Mouse (Mus musculus) megakaryocyte, embryonic 14.5 days (primary cell): ENCODE results near the gene Galnt18. TPM values are rescaled to one million over a fixed set of nuclear protein-coding genes. Genes with fewer than 3 reads are reported as not detected.

ENCODE experiments used
- H3K27me3 ChIP-seq: replicated peaks from 2 replicates; pipeline ENCODE3; 2012; ENCODE audit warnings: inconsistent platforms
- H3K36me3 ChIP-seq: replicated peaks from 2 replicates; pipeline ENCODE3; 2012; ENCODE audit warnings: low read length, inconsistent platforms, mixed read lengths
- H3K4me1 ChIP-seq: 2 replicates; pipeline ENCODE4 v1.6.1; 2012; ENCODE audit warnings: inconsistent platforms
- H3K4me3 ChIP-seq: replicated peaks from 2 replicates; pipeline ENCODE3; 2012; ENCODE audit warnings: moderate library complexity, mild to moderate bottlenecking, inconsistent platforms
- H3K9me3 ChIP-seq: 2 replicates; pipeline ENCODE4 v1.6.1; 2012; ENCODE audit warnings: inconsistent platforms
- FLI1 ChIP-seq: IDR thresholded peaks from 2 replicates; pipeline ENCODE4 v1.6.1; 2012; ENCODE audit warnings: low read length, inconsistent platforms, mixed read lengths
- GATA1 ChIP-seq: IDR thresholded peaks from 3 replicates; pipeline ENCODE4 v1.6.1; 2012; ENCODE audit warnings: mixed read lengths, low read length, inconsistent platforms, borderline replicate concordance
- polyA plus RNA-seq: library from polyadenylated mRNA; stranded (reverse); fragments of >175 nt; gene quantifications from 2 replicates; pipeline ENCODE4 v1.2.3, GENCODE M21; 2012; ENCODE audit warnings: low replicate concordance; ENCODE audit not compliant: insufficient read depth

Galnt18 gene
- polyA plus RNA-seq, 1 experiment: not detected

DNA sequence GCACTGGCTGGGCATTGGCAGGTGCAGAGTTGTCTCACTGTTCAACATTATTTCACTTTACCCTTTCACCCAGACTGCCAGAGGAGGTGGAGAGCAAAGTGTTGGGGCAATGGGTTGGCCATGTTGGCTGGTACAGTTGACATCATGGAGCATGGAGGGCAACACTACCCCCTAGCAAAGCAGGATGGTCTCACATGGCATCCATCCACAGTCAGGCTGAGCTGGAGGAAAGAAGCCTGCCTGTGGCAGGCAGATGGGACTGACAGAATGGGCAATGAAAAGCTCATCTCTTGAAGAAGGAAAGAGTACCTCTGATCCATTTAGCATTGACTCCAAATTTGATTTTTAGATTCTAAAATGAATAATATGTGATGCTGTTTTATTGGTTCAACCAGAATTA, 125.3 kb downstream of the Galnt18 start:
- no peaks in the 10 kb centered on the region for H3K9me3 ChIP-seq
- no peak overlapping the region for H3K4me3 ChIP-seq
- H3K27me3 ChIP-seq: no peaks in the 10 kb centered on the region
- H3K4me1 ChIP-seq: no peaks in the 10 kb centered on the region
- TF ChIP-seq GATA1 (no peak), FLI1 (no peak)
- H3K36me3 ChIP-seq: no peaks in the 10 kb centered on the region

DNA sequence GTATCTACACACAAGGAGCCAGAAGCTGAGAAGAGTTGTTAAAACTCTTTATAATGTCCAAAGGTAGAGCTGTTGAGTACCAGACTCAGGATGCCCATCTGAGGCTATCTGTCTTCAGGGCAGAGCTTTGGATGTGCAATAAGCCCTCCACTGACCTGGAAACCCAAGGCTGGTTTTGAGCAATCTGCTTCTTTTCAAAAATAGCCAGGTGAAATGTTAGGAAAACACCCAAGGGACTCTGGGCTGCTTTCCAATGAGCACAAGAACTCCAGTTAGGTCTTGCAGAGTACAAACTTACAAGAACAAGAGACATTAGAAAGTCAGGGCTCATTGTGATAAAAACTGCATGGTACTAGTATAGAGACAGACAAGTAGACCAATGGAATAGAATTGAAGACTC, 135.4 kb downstream of the Galnt18 start:
- TF ChIP-seq GATA1: no peak
- no peak for TF ChIP-seq FLI1
- Histone ChIP-seq H3K4me1 (no peaks in the 10 kb centered on the region), H3K36me3 (no peaks in the 10 kb centered on the region), H3K9me3 (no peaks in the 10 kb centered on the region), H3K27me3 (no peaks in the 10 kb centered on the region), H3K4me3 (no peak overlapping the region)

DNA sequence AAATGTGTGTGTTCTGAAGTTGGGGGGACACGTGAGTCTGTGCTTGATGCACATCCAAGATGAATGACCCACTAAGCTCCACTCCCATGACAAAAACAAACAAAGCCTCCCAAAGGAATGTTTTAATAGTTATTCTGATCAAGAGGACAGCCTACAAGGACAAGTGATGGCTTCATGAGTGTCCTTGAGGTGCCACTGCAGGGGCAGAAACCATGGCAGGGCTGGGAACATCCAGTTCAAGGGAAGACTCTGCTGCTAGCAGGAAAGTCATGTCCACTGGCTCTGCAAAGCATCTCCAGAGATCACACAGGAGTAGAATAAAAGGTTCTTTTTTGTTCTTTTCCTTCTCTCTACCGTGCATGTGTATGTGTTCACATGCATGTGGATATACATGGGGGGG, 140.9 kb downstream of the Galnt18 start:
- H3K4me1 ChIP-seq: no peaks in the 10 kb centered on the region
- H3K36me3 ChIP-seq: no peaks in the 10 kb centered on the region
- TF ChIP-seq FLI1: no peak
- TF ChIP-seq GATA1: no peak
- H3K9me3 ChIP-seq: peaks cover 5% of the 10 kb centered on the region
- H3K4me3 ChIP-seq: no peak overlapping the region
- H3K27me3 ChIP-seq: no peaks in the 10 kb centered on the region

DNA sequence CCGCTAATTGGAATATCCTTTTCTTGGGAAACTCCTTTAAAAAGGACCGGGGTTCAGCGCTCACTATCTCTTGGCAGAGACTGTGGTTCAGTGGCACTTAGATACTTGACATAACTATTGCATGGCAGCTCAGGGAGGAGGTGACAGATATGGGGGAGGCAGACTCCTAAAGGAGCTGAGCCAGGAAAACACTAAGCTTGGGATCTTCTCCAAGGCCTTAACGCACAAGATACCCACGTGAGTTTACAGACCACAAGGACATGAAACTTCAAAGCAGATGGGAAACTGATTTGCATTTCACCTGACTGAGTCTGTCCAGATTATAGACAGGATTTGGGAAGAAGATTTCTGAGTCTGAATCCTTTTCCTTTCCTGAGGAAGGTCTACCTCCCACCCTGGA, 141.3 kb downstream of the Galnt18 start:
- H3K36me3 ChIP-seq: no peaks in the 10 kb centered on the region
- TF ChIP-seq FLI1 (no peak), GATA1 (no peak)
- peaks cover 5% of the 10 kb centered on the region for H3K9me3 ChIP-seq
- no peak overlapping the region for H3K4me3 ChIP-seq
- H3K27me3 ChIP-seq: no peaks in the 10 kb centered on the region
- H3K4me1 ChIP-seq: no peaks in the 10 kb centered on the region

DNA sequence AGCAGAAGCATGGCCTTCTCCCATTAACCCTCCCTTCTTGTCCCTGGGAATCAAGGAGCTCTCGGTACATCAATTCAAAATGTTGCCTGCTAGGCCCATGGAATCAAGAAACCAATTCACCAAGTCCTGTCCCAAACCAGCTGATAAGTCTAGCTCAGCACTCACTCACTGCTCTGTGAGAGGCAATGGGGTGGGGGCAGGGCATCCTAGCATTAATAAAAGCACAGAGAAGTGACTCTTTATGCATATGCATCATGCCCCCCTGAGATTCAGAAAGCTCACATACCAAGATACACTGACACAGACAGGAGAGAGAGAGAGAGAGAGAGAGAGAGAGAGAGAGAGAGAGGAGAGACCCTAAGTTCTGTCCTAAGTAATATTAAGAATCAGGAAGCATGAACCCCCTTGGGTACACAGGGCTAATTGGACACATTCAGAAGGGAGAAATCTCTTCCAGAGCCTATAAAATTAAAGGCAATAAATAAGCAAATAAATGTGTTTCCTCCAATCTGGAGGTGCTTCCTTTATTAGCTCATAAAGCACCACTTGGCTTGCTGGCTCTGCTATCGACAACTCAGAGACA, 141.8 kb downstream of the Galnt18 start:
- Histone ChIP-seq H3K36me3 (no peaks in the 10 kb centered on the region), H3K27me3 (no peaks in the 10 kb centered on the region)

DNA sequence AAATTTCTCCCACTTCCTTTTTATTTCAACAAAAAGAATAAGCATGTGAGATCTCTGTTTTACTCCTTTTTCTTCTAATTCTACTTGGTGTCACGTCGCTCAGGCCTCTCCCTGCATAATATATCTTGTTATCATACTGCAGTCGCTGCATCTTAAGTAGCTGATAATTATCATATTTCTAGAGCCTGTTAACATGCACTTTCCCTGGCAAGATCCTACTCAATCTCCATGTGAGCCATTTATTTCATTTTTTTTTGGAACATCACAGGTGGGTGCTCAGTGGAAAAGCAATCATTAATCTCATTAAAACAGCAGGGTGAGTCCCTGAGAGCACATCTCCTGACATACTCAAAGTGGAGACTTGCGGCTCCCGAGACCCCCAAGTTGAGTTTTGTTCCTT, 143.3 kb downstream of the Galnt18 start:
- Histone ChIP-seq H3K9me3 (peaks cover 5% of the 10 kb centered on the region), H3K36me3 (no peaks in the 10 kb centered on the region), H3K4me3 (no peak overlapping the region), H3K4me1 (no peaks in the 10 kb centered on the region), H3K27me3 (no peaks in the 10 kb centered on the region)
- TF ChIP-seq GATA1 (no peak), FLI1 (no peak)

More for the DNA sequence above, 141.8 kb downstream of the Galnt18 start:
- Histone ChIP-seq H3K9me3 (peaks cover 5% of the 10 kb centered on the region), H3K4me3 (no peak overlapping the region), H3K4me1 (no peaks in the 10 kb centered on the region)
- no peak for TF ChIP-seq GATA1
- TF ChIP-seq FLI1: no peak

DNA sequence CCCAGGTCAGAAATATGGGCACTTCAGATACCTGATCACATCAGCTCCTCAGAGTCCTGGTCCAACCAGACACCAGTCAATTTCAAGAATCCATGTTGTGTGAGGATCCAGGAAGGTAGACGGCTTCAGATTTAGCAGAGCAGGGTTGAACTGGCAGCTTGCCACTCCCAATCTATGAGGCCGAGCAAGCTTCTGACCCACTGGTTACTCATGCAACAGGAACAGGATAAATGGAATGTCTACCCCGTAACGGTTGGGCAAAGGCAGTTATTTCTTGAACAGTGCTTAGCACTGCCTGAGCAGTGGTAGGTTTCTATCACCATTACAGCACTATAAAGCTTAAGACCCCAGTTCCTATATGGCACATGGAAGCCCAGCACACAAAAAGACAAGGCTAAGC, 148.5 kb downstream of the Galnt18 start:
- no peak overlapping the region for H3K4me3 ChIP-seq
- no peaks in the 10 kb centered on the region for H3K27me3 ChIP-seq
- no peaks in the 10 kb centered on the region for H3K36me3 ChIP-seq
- H3K9me3 ChIP-seq: peaks cover 3% of the 10 kb centered on the region
- H3K4me1 ChIP-seq: no peaks in the 10 kb centered on the region
- TF ChIP-seq GATA1: no peak

DNA sequence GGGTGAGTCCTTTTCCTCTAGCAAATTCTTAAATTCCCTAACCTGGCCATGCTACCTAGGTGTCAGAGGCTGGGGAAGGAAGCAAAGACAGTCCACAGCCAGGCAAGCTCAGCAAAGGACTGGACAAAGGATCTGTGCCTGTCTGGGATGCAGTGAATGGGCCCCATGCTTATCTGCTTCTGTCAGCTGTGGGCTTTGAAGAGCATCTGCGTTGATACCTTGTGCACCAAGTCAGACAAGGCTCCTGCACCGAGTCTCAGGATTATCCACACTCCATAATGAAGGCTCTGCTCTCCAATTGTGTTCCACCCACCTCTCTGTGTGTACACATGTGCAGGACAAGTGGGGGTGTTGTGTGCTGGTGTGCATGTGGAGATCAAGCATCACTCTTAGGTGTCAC, 153.5 kb downstream of the Galnt18 start:
- Histone ChIP-seq H3K4me3 (no peak overlapping the region), H3K36me3 (no peaks in the 10 kb centered on the region), H3K27me3 (peaks cover 2% of the 10 kb centered on the region)

DNA sequence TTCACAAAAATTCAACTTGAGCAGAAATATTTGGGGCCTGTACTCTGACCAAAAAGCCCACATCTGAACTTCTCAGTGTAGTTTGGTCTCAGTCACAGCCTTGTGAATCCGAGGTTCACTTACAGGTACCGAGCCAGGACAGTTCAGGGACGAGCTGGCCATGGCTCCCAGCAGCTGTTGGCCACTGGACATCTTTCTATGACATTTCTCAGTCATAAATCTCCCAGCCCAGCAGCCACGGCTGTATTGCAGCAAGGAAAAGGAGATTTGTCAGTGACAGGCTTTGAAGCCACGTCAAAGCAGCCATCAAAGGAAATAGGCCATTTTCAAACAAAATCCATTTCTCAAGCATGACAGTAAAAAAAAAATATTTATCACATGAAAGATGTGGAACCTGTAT, 154.0 kb downstream of the Galnt18 start:
- H3K9me3 ChIP-seq: no peaks in the 10 kb centered on the region
- peaks cover 2% of the 10 kb centered on the region for H3K27me3 ChIP-seq
- H3K4me3 ChIP-seq: no peak overlapping the region
- H3K4me1 ChIP-seq: no peaks in the 10 kb centered on the region
- H3K36me3 ChIP-seq: no peaks in the 10 kb centered on the region
- no peak for TF ChIP-seq FLI1
- TF ChIP-seq GATA1: no peak

More for the DNA sequence above, 153.5 kb downstream of the Galnt18 start:
- Histone ChIP-seq H3K4me1 (no peaks in the 10 kb centered on the region), H3K9me3 (no peaks in the 10 kb centered on the region)
- TF ChIP-seq GATA1: no peak
- TF ChIP-seq FLI1: no peak

DNA sequence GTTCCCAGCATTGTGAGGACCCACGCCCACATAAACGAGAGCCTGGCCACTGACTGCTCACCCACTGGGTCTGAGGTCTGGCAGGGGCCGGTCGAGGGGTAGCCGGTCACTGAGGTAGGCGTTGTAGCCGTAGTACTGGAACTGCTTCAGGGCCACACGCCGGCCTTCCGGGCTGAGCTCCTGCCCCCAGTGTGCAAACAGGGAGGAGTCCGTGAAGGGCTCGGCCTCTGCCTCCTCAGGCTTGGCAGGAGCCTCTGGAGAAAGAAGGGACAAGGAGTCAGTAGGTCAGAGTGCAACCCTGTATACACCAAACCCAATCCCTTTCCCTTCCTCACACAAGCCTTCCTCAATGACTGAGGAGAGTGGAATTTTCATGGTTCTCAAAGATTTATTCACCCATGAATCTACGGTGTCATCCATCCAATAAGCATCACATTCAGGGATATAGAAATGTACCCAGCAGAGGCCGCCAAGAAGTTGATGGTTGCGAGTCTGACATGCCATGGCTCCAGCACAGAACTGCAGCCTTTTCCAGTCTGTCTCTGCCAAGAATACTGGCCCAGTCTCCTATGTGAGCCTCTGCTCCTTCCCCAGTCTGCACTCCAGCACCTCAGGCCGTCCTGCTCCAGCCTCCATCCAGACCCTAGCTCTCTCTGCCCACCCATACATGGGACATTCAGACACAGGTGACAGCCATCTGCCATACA, 163.4 kb downstream of the Galnt18 start:
- no peaks in the 10 kb centered on the region for H3K27me3 ChIP-seq
- no peak overlapping the region for H3K4me3 ChIP-seq
- H3K9me3 ChIP-seq: no peaks in the 10 kb centered on the region
- TF ChIP-seq FLI1 (no peak), GATA1 (no peak)
- H3K4me1 ChIP-seq: no peaks in the 10 kb centered on the region
- no peaks in the 10 kb centered on the region for H3K36me3 ChIP-seq
